Mouse (Mus musculus): Measurements from ENCODE around the gene Smurf1.

GRCm38 (mm10) chr5:144875892-144876291, 89.8 kb downstream of the Smurf1 start:
- TF ChIP-seq EP300 (IDR thresholded peaks at IDR 0.05; ENCODE audit: low read depth) (no peak), CTCF (IDR thresholded peaks at IDR 0.05; ENCODE audit: low read depth) (peak; percentile 98)

All from liver, embryonic 14.5 days (tissue).